Mouse (Mus musculus): ENCODE data around the gene Zfp69.

- no peak for TF ChIP-seq CHD1 (IDR thresholded peaks at IDR 0.05; ENCODE audit: low read depth, low read length)
- TF ChIP-seq CTCF (conservative IDR thresholded peaks at IDR 0.05 in 1 of 2, IDR thresholded peaks at IDR 0.05 in 1 of 2; ENCODE audit: low read depth in 2 of 2, low read length in 2 of 2) = no peak
- no peak for TF ChIP-seq POLR2A (IDR thresholded peaks at IDR 0.05; ENCODE audit: low read depth, low read length)
- no peak for TF ChIP-seq BHLHE40 (IDR thresholded peaks at IDR 0.05; ENCODE audit: low read depth, low read length)
- no peak for TF ChIP-seq MXI1 (IDR thresholded peaks at IDR 0.05; ENCODE audit: low read depth, low read length)
- TF ChIP-seq POLR2AphosphoS2 (IDR thresholded peaks at IDR 0.05; ENCODE audit: low read depth, low read length) = no peak
- no peak for TF ChIP-seq TCF12 (IDR thresholded peaks at IDR 0.05; ENCODE audit: low read depth, low read length)
- TF ChIP-seq SIN3A (IDR thresholded peaks at IDR 0.05; ENCODE audit: low read length) = no peak
- TF ChIP-seq HCFC1 (IDR thresholded peaks at IDR 0.05; ENCODE audit: low read depth, low read length) = no peak
- no peak for TF ChIP-seq RAD21 (IDR thresholded peaks at IDR 0.05; ENCODE audit: low read depth, low read length)
These were observed 40.8 kb upstream of the Zfp69 start for GRCm38 (mm10) chr4:120992284-120992683.

All from CH12.LX (cell line).